In genomic region chr19:7064571-7064970, GRCm38 (mm10) we compare ENCODE assay signal across 7 mouse cellular contexts. TPM values are rescaled to one million over a fixed set of nuclear protein-coding genes. Genes with fewer than 3 reads are reported as not detected.
DNase-seq lines count a peak whose midpoint lies in the region; ATAC-seq and TF ChIP-seq lines count a peak whose summit lies in the region.

No protein-coding gene starts in this region.

- no peaks in the 10 kb centered on the region for H3K36me3 ChIP-seq in kidney, adult 2 months (ENCODE audit: control insufficient read depth, insufficient read depth, low read length)
- no peaks in the 10 kb centered on the region for H3K36me3 ChIP-seq in limb, embryonic 12.5 days
- H3K36me3 ChIP-seq in midbrain, embryonic 14.5 days (ENCODE audit: control insufficient read depth, insufficient read depth, low read length): no peaks in the 10 kb centered on the region

- no peak overlapping the region for H3K4me3 ChIP-seq in kidney, adult 2 months (ENCODE audit: insufficient read depth, low read depth, low read length)
- no peak overlapping the region for H3K4me3 ChIP-seq in limb, embryonic 12.5 days (replicated peaks)
- no peak overlapping the region for H3K4me3 ChIP-seq in midbrain, embryonic 14.5 days (replicated peaks; ENCODE audit: low read depth, low read length)

- no peaks in the 10 kb centered on the region for H3K9me3 ChIP-seq in limb, embryonic 12.5 days
- no peaks in the 10 kb centered on the region for H3K9me3 ChIP-seq in midbrain, embryonic 14.5 days (ENCODE audit: control insufficient read depth, low read length)

- H3K4me2 ChIP-seq in limb, embryonic 12.5 days: no peak overlapping the region
- H3K4me2 ChIP-seq in midbrain, embryonic 14.5 days (ENCODE audit: low read length): no peak overlapping the region

- H3K9ac ChIP-seq in limb, embryonic 12.5 days (replicated peaks): no peak overlapping the region
- no peak overlapping the region for H3K9ac ChIP-seq in midbrain, embryonic 14.5 days (replicated peaks; ENCODE audit: low read length)

- H3K27ac ChIP-seq in kidney, adult 2 months (ENCODE audit: insufficient read depth, low read depth, low read length): no peak overlapping the region
- H3K27ac ChIP-seq in limb, embryonic 12.5 days: no peak overlapping the region
- no peak overlapping the region for H3K27ac ChIP-seq in midbrain, embryonic 14.5 days (replicated peaks; ENCODE audit: low read depth, low read length)

- H3K27me3 ChIP-seq in kidney, adult 2 months (replicated peaks; ENCODE audit: control insufficient read depth, insufficient read depth, low read length): no peaks in the 10 kb centered on the region
- peaks cover 44% of the 10 kb centered on the region for H3K27me3 ChIP-seq in limb, embryonic 12.5 days
- H3K27me3 ChIP-seq in midbrain, embryonic 14.5 days (ENCODE audit: control insufficient read depth, insufficient read depth, low read length): peaks cover 2% of the 10 kb centered on the region; the same call in 1 of the 2 replicates

- H3K4me1 ChIP-seq in kidney, adult 2 months (ENCODE audit: control insufficient read depth, insufficient read depth, low read length): peaks cover 3% of the 10 kb centered on the region; the same call in 1 of the 2 replicates
- H3K4me1 ChIP-seq in limb, embryonic 12.5 days (replicated peaks): peaks cover 35% of the 10 kb centered on the region
- H3K4me1 ChIP-seq in midbrain, embryonic 14.5 days (ENCODE audit: control insufficient read depth, insufficient read depth, low read length): peaks cover 31% of the 10 kb centered on the region

- peak; percentile 99; the same call in 1 of the 2 replicates for TF ChIP-seq CTCF in kidney, adult 2 months (conservative IDR thresholded peaks at IDR 0.05; ENCODE audit: insufficient read depth, insufficient read length, low read depth, low read length)

- TF ChIP-seq POLR2A in kidney, adult 2 months (IDR thresholded peaks at IDR 0.05; ENCODE audit: low read depth, low read length): no peak

- ATAC-seq in granulocyte monocyte progenitor cell, adult 5-6 weeks (replicated peaks; ENCODE audit: poor library complexity, severe bottlenecking): peak; percentile 80
- peak; percentile 24; the same call in 1 of the 2 replicates for ATAC-seq in limb, embryonic 12.5 days (ENCODE audit: insufficient number of reproducible peaks, insufficient read depth, low FRiP score, low TSS enrichment, low read depth)
- ATAC-seq in midbrain, embryonic 14.5 days (ENCODE audit: low FRiP score, low TSS enrichment): peak; percentile 44; the same call in 1 of the 2 replicates

- DNase-seq in adrenal gland, adult 2 months: peak; percentile 84
- DNase-seq in embryo, embryonic 10.5 days (ENCODE audit: low spot score): peak; percentile 93
- peak; percentile 85 for DNase-seq in kidney, adult 2 months
- DNase-seq in midbrain, embryonic 14.5 days: peak; percentile 93
- peak; percentile 62 to 84 for DNase-seq in spleen, adult 18-20 months

- WGBS in kidney, adult 2 months: 3% methylated on average over 3 of the region's 3 CpGs
- 1% methylated on average over 3 of the region's 3 CpGs for WGBS in limb, embryonic 12.5 days
- WGBS in midbrain, embryonic 14.5 days: 0% methylated on average over 3 of the region's 3 CpGs

RNA-seq across cellular contexts. Expression of gene Macrod1, which starts 8.0 kb away (rescaled TPM):
- 10 to 100 TPM; 56.4 to 65.1 TPM for total RNA-seq in adrenal gland, adult 2 months (2021)
- 134 and 138 TPM in 2 replicates for polyA plus RNA-seq in adrenal gland, adult 2 months (2012; rRNA removed)
- total RNA-seq in granulocyte monocyte progenitor cell, adult 5-6 weeks (2014; fragmentation: Nextera tagmentation): 7.8 and 13.6 TPM in 2 replicates
- 4.5 and 6.3 TPM in 2 replicates for total RNA-seq in granulocyte monocyte progenitor cell, adult 5-6 weeks (2017)
- polyA plus RNA-seq in kidney, adult 2 months (2012; rRNA removed): 61.7 and 67.2 TPM in 2 replicates
- polyA plus RNA-seq in limb, embryonic 12.5 days (2016; fragmentation: Nextera tagmentation; extraction: Ambion mirVana): 12.3 and 13.2 TPM in 2 replicates
- 3.4 and 3.9 TPM in 2 replicates for polyA plus RNA-seq in midbrain, embryonic 14.5 days (2014; fragmentation: Nextera tagmentation; extraction: Ambion mirVana)

RNA-seq across cellular contexts. Expression of gene Stip1, which starts 24.8 kb away (rescaled TPM):
- 100 to 1,000 TPM; 175 to 323 TPM for total RNA-seq in adrenal gland, adult 2 months (2021)
- 22.8 and 43.0 TPM in 2 replicates for polyA plus RNA-seq in adrenal gland, adult 2 months (2012; rRNA removed)
- total RNA-seq in granulocyte monocyte progenitor cell, adult 5-6 weeks (2014; fragmentation: Nextera tagmentation): 162 and 187 TPM in 2 replicates
- 246 and 270 TPM in 2 replicates for total RNA-seq in granulocyte monocyte progenitor cell, adult 5-6 weeks (2017)
- 40.6 and 51.4 TPM in 2 replicates for polyA plus RNA-seq in kidney, adult 2 months (2012; rRNA removed)
- 292 and 312 TPM in 2 replicates for polyA plus RNA-seq in limb, embryonic 12.5 days (2016; fragmentation: Nextera tagmentation; extraction: Ambion mirVana)
- 180 and 217 TPM in 2 replicates for polyA plus RNA-seq in midbrain, embryonic 14.5 days (2014; fragmentation: Nextera tagmentation; extraction: Ambion mirVana)

RNA-seq across cellular contexts. Expression of gene Flrt1, which starts 41.0 kb away (rescaled TPM):
- 1 to 10 TPM; 2.1 to 9.2 TPM for total RNA-seq in adrenal gland, adult 2 months (2021)
- 0.79 and 2.9 TPM in 2 replicates for polyA plus RNA-seq in adrenal gland, adult 2 months (2012; rRNA removed)
- not detected in 2 replicates for total RNA-seq in granulocyte monocyte progenitor cell, adult 5-6 weeks (2014; fragmentation: Nextera tagmentation)
- total RNA-seq in granulocyte monocyte progenitor cell, adult 5-6 weeks (2017): not detected in 2 replicates
- polyA plus RNA-seq in kidney, adult 2 months (2012; rRNA removed): 23.1 and 25.1 TPM in 2 replicates
- polyA plus RNA-seq in limb, embryonic 12.5 days (2016; fragmentation: Nextera tagmentation; extraction: Ambion mirVana): 3.5 and 4.4 TPM in 2 replicates
- polyA plus RNA-seq in midbrain, embryonic 14.5 days (2014; fragmentation: Nextera tagmentation; extraction: Ambion mirVana): 7.0 and 10.2 TPM in 2 replicates

RNA-seq across cellular contexts. Expression of gene Fermt3, which starts 45.3 kb away (rescaled TPM):
- 1 to 10 TPM; 6.7 to 7.1 TPM for total RNA-seq in adrenal gland, adult 2 months (2021)
- polyA plus RNA-seq in adrenal gland, adult 2 months (2012; rRNA removed): 10.4 and 10.8 TPM in 2 replicates
- 103 and 119 TPM in 2 replicates for total RNA-seq in granulocyte monocyte progenitor cell, adult 5-6 weeks (2014; fragmentation: Nextera tagmentation)
- 182 and 230 TPM in 2 replicates for total RNA-seq in granulocyte monocyte progenitor cell, adult 5-6 weeks (2017)
- 5.2 and 9.2 TPM in 2 replicates for polyA plus RNA-seq in kidney, adult 2 months (2012; rRNA removed)
- 7.1 and 7.8 TPM in 2 replicates for polyA plus RNA-seq in limb, embryonic 12.5 days (2016; fragmentation: Nextera tagmentation; extraction: Ambion mirVana)
- 1.7 and 3.0 TPM in 2 replicates for polyA plus RNA-seq in midbrain, embryonic 14.5 days (2014; fragmentation: Nextera tagmentation; extraction: Ambion mirVana)

Comparison
In these comparisons a context has a peak if more than half of its experiments do, and no peak if none do; other contexts are left out.
1. ATAC-seq: peak in every context shown above with its lines; median percentile 80 in granulocyte monocyte progenitor cell, adult 5-6 weeks; 44 in midbrain, embryonic 14.5 days; 24 in limb, embryonic 12.5 days.